Mouse (Mus musculus) stomach, postnatal 0 days (tissue): ENCODE data around the gene Mamld1. TPM values are rescaled to one million over a fixed set of nuclear protein-coding genes. Genes with fewer than 3 reads are reported as not detected.
A peak's percentile ranks its signal among the peaks of the same experiment; 100 is the strongest.

Experiments used
- ATAC-seq: fragments of 200-750 bp; cut with Nextera tagmentation; 2 replicates; pipeline ENCODE4 v1.8.0; 2017; ENCODE audit not compliant: low FRiP score, low TSS enrichment
- DNase-seq: peaks from one replicate; pipeline ENCODE4 v3.0.0-alpha.2; 2016; ENCODE audit warnings: low spot score
- H3K27ac ChIP-seq: fragments of 300-500 bp; sonication (generic); replicated peaks from 2 replicates; pipeline ENCODE4 v1.5.1; 2014; ENCODE audit warnings: mild to moderate bottlenecking, control low read depth
- H3K27me3 ChIP-seq: fragments of 300-500 bp; sonication (generic); 2 replicates; pipeline ENCODE4 v1.6.1; 2014; ENCODE audit warnings: low read length; ENCODE audit not compliant: control insufficient read depth, insufficient read depth
- H3K36me3 ChIP-seq: fragments of 300-500 bp; sonication (generic); 2 replicates; pipeline ENCODE4 v1.6.1; 2014; ENCODE audit warnings: low read length, mixed read lengths; ENCODE audit not compliant: control insufficient read depth, insufficient read depth
- H3K4me1 ChIP-seq: fragments of 300-500 bp; sonication (generic); replicated peaks from 2 replicates; pipeline ENCODE4 v1.6.1; 2014; ENCODE audit warnings: antibody characterized with exemption; ENCODE audit not compliant: control insufficient read depth, insufficient read depth
- H3K4me2 ChIP-seq: fragments of 300-500 bp; sonication (generic); replicated peaks from 2 replicates; pipeline ENCODE4 v1.6.1; 2014; ENCODE audit warnings: low read depth, mild to moderate bottlenecking, control low read depth, moderate library complexity
- H3K4me3 ChIP-seq: fragments of 300-500 bp; sonication (generic); 2 replicates; pipeline ENCODE4 v1.5.1; 2014; ENCODE audit warnings: low read depth, low read length, control low read depth
- H3K9ac ChIP-seq: fragments of 300-500 bp; sonication (generic); 2 replicates; pipeline ENCODE4 v1.6.1; 2014; ENCODE audit warnings: mild to moderate bottlenecking, low read length, control low read depth, mixed read lengths
- H3K9me3 ChIP-seq: fragments of 300-500 bp; sonication (generic); 2 replicates; pipeline ENCODE4 v1.6.1; 2016; ENCODE audit warnings: low read length; ENCODE audit not compliant: control insufficient read depth
- CTCF ChIP-seq: IDR thresholded peaks from 2 replicates; pipeline ENCODE4 v1.5.1; 2016; ENCODE audit warnings: antibody characterized with exemption, low read depth, mild to moderate bottlenecking, moderate library complexity
- EP300 ChIP-seq: optimal IDR thresholded peaks from 2 replicates; pipeline ENCODE3; 2016; ENCODE audit warnings: antibody characterized with exemption
- WGBS: fragments of 180-500 bp; shearing (Covaris S2); extraction: QIAGEN DNeasy Blood & Tissue Kit; methylation state at CpG from one replicate; pipeline ENCODE4 v1.1.7; 2014; 5-methylcytosine and 5-hydroxymethylcytosine counted together
- polyA plus RNA-seq: library from polyadenylated mRNA; unstranded; fragments of >200 nt; fragmentation: Nextera tagmentation; extraction: Ambion mirVana; gene quantifications from 2 replicates; pipeline ENCODE4 v1.2.1, GENCODE M21; 2015

The Mamld1 gene
- polyA plus RNA-seq, 1 experiment from 2014 or later, result 1.0 TPM

DNA sequence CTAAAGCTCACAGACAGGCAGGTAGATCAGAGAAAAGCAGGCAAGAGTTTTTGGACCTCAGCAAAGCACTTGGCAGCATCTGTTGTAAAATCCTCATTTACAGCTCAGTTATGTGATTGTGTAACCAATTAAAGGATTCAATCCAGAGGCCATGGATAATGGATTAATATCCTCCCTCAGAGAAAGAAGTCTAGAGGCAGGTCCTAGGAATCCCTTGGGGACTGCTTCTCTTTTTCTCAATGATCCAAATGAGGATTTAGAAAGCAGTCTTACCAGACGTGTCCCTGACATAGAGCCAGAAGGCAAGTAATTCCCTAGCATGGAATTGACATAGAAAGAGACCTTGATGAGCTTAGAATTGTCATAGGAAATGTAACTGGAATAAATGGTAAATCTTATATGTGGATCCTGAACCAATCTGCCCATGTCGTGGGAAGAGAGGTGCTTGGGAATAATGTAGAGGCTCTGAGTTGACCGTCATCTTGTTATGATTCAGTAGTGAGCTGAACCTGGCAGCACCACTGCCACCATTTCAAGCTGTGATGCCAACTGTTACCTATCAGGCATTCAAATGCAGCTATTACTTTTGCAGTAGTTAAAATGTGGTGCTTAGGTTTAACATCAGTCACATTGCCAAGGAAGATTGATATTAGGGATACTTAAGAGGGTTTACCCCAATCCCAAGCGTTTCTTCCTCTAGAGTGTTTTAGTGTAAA lies 35.2 kb downstream of the Mamld1 start:
- ATAC-seq (no peak), DNase-seq (no peak)
- TF ChIP-seq CTCF (no peak), EP300 (no peak)
- Histone ChIP-seq H3K4me3 (no peak overlapping the region), H3K9ac (no peak overlapping the region), H3K27ac (no peak overlapping the region), H3K9me3 (no peaks in the 10 kb centered on the region), H3K4me2 (no peak overlapping the region), H3K27me3 (no peaks in the 10 kb centered on the region), H3K4me1 (no peaks in the 10 kb centered on the region), H3K36me3 (no peaks in the 10 kb centered on the region)
- WGBS, result 73% methylated on average over 4 of the region's 4 CpGs

DNA sequence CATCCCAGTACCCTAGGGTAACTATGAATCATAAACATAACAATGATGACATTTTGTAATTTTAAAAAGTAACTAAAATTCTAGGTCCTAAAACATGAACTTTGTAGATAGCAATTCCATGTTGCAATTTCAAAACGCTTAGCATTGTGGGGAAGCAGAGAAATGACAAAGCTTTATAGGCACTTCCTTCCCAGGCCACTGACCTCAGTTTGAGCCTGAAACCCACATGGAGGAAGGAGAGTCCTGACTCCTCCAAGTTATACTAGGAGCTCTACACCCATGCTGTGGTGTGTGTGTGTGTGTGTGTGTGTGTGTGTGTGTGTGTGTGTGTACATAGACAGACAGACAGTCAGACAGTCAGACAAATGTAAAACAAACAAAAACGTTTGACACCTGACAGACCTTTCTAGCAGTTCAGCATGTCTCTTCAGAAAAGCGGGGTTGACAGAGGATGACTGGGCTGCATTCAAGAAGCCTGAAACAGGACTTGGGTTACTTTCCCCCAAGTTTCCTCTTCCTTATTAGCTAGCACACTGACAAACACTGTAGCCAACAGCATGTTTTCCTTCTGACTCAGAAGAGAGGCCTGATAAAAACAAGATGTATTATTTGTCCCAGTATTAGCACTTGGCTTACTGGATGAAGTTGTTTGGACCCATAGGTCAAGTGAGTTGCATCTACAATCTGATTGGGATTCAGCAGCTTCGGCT lies 37.5 kb downstream of the Mamld1 start:
- ATAC-seq, result peak; percentile 76; the same call in 1 of the 2 replicates
- H3K4me2 ChIP-seq, result no peak overlapping the region
- no peak overlapping the region for H3K9ac ChIP-seq
- no peaks in the 10 kb centered on the region for H3K36me3 ChIP-seq
- no peaks in the 10 kb centered on the region for H3K27me3 ChIP-seq
- H3K4me3 ChIP-seq, result no peak overlapping the region
- 51% methylated on average over 4 of the region's 4 CpGs for WGBS
- H3K27ac ChIP-seq, result no peak overlapping the region
- TF ChIP-seq CTCF (no peak), EP300 (no peak)
- H3K4me1 ChIP-seq, result no peaks in the 10 kb centered on the region
- H3K9me3 ChIP-seq, result no peaks in the 10 kb centered on the region
- no peak for DNase-seq

DNA sequence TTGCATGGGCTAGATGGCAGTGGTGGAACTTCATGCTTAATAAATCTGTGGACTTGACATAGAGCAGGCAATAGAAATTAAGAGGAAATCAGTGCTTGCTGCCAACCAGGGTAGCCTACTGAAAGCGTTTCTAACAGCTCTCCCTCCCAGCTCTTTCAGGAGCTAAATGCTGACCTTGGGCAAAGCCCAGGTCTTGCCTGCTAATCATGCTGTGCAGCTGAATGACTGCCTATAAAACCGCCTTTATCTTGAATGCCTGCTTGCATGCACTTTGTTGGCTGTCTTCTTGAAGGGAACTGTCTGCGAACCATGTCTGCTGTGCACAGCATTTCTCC lies 38.0 kb downstream of the Mamld1 start:
- H3K36me3 ChIP-seq, result no peaks in the 10 kb centered on the region
- H3K27ac ChIP-seq, result no peak overlapping the region
- no peak for DNase-seq
- WGBS, result 63% methylated on average over 3 of the region's 3 CpGs
- no peak overlapping the region for H3K9ac ChIP-seq
- ATAC-seq, result no peak
- TF ChIP-seq EP300 (no peak), CTCF (no peak)
- H3K9me3 ChIP-seq, result no peaks in the 10 kb centered on the region
- no peaks in the 10 kb centered on the region for H3K4me1 ChIP-seq
- H3K4me2 ChIP-seq, result no peak overlapping the region
- no peaks in the 10 kb centered on the region for H3K27me3 ChIP-seq
- H3K4me3 ChIP-seq, result no peak overlapping the region

DNA sequence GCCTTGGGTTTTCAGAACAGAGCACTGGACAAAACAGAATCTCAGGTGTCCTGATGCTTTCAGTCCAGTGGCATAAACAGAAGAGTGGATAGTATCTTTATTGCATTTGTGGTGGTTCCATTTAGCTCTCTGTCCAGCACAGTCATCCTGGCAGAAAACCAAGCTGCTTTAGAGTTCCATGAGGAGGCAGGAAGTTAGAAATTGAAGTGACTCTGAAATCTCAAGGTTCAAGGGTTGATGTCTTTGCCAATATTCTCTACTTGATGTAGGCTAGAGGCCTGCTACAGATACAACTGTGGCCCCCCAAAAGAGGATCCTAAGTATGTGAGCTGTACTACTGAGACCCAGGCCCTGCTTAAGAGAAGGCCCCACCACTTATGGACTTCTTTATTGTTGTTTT lies 55.8 kb downstream of the Mamld1 start:
- TF ChIP-seq EP300 (no peak), CTCF (no peak)
- DNase-seq (no peak), ATAC-seq (no peak)
- Histone ChIP-seq H3K27me3 (no peaks in the 10 kb centered on the region), H3K4me3 (no peak overlapping the region), H3K36me3 (no peaks in the 10 kb centered on the region), H3K9ac (no peak overlapping the region), H3K4me1 (no peaks in the 10 kb centered on the region), H3K9me3 (no peaks in the 10 kb centered on the region), H3K27ac (no peak overlapping the region), H3K4me2 (no peak overlapping the region)

DNA sequence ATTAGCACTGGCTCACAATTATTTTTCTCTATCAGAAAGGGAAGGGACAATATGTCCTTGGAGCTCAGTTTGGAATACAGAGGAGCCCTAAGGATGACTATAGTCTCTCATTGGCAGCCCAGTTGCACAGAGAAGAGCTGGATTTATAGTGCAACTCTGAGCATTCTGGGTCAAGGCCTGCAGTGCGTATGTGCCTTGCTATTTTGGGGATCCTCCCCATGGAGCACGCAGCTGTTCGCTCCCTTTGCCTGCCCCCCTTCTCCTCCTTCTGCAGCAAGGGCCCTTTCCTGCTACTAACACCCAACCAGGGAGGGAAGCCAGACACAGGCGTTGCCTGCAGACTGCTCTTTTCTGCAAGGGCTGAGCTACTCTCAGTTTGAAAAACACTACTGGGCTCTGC lies 56.3 kb downstream of the Mamld1 start:
- 46% methylated on average over 4 of the region's 4 CpGs for whole genome bisulfite sequencing
- Histone ChIP-seq H3K27ac (no peak overlapping the region), H3K4me2 (no peak overlapping the region), H3K4me3 (no peak overlapping the region), H3K27me3 (no peaks in the 10 kb centered on the region), H3K9me3 (no peaks in the 10 kb centered on the region), H3K4me1 (no peaks in the 10 kb centered on the region), H3K36me3 (no peaks in the 10 kb centered on the region), H3K9ac (no peak overlapping the region)
- no peak for DNase-seq
- peak; percentile 29; the same call in 1 of the 2 replicates for ATAC-seq
- no peak for TF ChIP-seq EP300
- TF ChIP-seq CTCF, result no peak

DNA sequence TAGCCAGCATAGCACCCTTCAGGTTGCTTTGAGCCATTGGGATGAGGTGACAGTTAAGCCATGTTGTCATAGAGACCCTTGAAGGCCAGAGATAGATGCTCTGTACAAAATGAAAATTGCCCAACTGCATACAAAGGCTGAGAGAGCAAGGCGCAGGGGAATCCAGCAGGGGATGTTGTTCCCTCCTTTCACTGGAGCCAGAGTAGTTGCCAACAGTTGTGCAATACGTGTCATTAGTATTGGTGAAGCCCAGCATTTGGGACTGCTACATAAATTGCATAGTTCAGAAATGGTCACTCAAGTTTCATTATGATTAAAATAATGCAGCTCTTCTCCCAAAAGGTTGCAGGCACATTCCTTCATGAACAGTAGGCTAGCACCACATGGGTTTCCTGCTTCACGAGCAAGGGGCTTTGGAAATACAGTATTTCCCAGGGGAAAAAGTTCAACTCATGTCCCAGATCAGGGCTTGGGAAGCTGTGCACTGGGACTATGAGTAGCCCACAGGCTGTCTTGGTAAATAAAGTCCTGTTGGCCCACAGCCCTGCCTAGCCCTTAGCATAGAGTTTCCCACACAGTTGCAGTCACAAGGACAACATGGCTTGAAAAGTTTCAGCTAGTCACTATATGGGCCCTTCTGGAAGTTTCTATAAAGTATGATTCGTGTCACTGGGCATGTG lies 58.1 kb downstream of the Mamld1 start:
- Histone ChIP-seq H3K9me3 (no peaks in the 10 kb centered on the region), H3K36me3 (no peaks in the 10 kb centered on the region), H3K27me3 (no peaks in the 10 kb centered on the region), H3K27ac (no peak overlapping the region), H3K4me2 (no peak overlapping the region), H3K4me1 (no peaks in the 10 kb centered on the region), H3K9ac (no peak overlapping the region), H3K4me3 (no peak overlapping the region)
- TF ChIP-seq EP300, result no peak
- peak; percentile 22 for TF ChIP-seq CTCF
- DNase-seq (no peak), ATAC-seq (no peak)
- WGBS, result 72% methylated on average over 4 of the region's 4 CpGs
